Mouse (Mus musculus) liver, embryonic 14.5 days (tissue): ENCODE data around the gene Gjb2.

Experiments used
- CTCF ChIP-seq: IDR thresholded peaks from 2 replicates; pipeline ENCODE4 v1.5.1; 2016; ENCODE audit warnings: antibody characterized with exemption, low read depth, control low read depth
- EP300 ChIP-seq: IDR thresholded peaks from 2 replicates; pipeline ENCODE4 v1.6.1; 2016; ENCODE audit warnings: antibody characterized with exemption, low read depth

GRCm38 (mm10) chr14:57115823-57116544 is 11.5 kb upstream of the Gjb2 start, which contains the start of gene Gm4491:
- no peak for TF ChIP-seq CTCF
- TF ChIP-seq EP300, result no peak
